Mouse (Mus musculus) stomach, embryonic 15.5 days (tissue): ENCODE results near the gene Fgfr4. TPM values are rescaled to one million over a fixed set of nuclear protein-coding genes. Genes with fewer than 3 reads are reported as not detected.

ENCODE experiments used
- ATAC-seq: fragments of 200-750 bp; cut with Nextera tagmentation; 2 replicates; pipeline ENCODE4 v1.8.0; 2017; ENCODE audit warnings: low read depth, moderate number of reproducible peaks, moderate TSS enrichment; ENCODE audit not compliant: insufficient read depth, low FRiP score
- H3K27ac ChIP-seq: fragments of 300-500 bp; sonication (generic); 2 replicates; pipeline ENCODE4 v1.5.1; 2015; ENCODE audit warnings: mild to moderate bottlenecking, inconsistent platforms
- H3K27me3 ChIP-seq: fragments of 300-500 bp; sonication (generic); replicated peaks from 2 replicates; pipeline ENCODE4 v1.6.1; 2015; ENCODE audit warnings: inconsistent platforms
- H3K36me3 ChIP-seq: fragments of 300-500 bp; sonication (generic); 2 replicates; pipeline ENCODE4 v1.6.1; 2015; ENCODE audit warnings: inconsistent platforms
- H3K4me1 ChIP-seq: fragments of 300-500 bp; sonication (generic); 2 replicates; pipeline ENCODE4 v1.6.1; 2015; ENCODE audit warnings: inconsistent platforms
- H3K4me2 ChIP-seq: fragments of 300-500 bp; sonication (generic); 2 replicates; pipeline ENCODE4 v1.6.1; 2015; ENCODE audit warnings: mild to moderate bottlenecking, inconsistent platforms
- H3K4me3 ChIP-seq: fragments of 300-500 bp; sonication (generic); replicated peaks from 2 replicates; pipeline ENCODE4 v1.5.1; 2015; ENCODE audit warnings: inconsistent platforms
- H3K9ac ChIP-seq: fragments of 300-500 bp; sonication (generic); 2 replicates; pipeline ENCODE4 v1.6.1; 2015; ENCODE audit warnings: inconsistent platforms
- H3K9me3 ChIP-seq: fragments of 300-500 bp; sonication (generic); 2 replicates; pipeline ENCODE4 v1.6.1; 2016; ENCODE audit warnings: inconsistent platforms
- WGBS: fragments of 180-500 bp; shearing (Covaris S2); methylation state at CpG from one replicate; pipeline ENCODE4 v1.1.7; 2015; 5-methylcytosine and 5-hydroxymethylcytosine counted together
- polyA plus RNA-seq: library from polyadenylated mRNA; unstranded; fragments of >200 nt; fragmentation: Nextera tagmentation; extraction: Ambion mirVana; gene quantifications from 2 replicates; pipeline ENCODE4 v1.2.1, GENCODE M21; 2015

Fgfr4 gene
- polyA plus RNA-seq, 1 experiment from 2014 or later: 7.6 TPM

GRCm38 (mm10) chr13:55212361-55213137 lies 60.1 kb downstream of the Fgfr4 start:
- peak overlapping the region; percentile 81 for H3K4me2 ChIP-seq
- H3K27ac ChIP-seq: peak overlapping the region; percentile 99
- no peaks in the 10 kb centered on the region for H3K9me3 ChIP-seq
- peak overlapping the region; percentile 76 for H3K4me3 ChIP-seq
- peaks cover 29% of the 10 kb centered on the region for H3K4me1 ChIP-seq
- peaks cover 4% of the 10 kb centered on the region; the same call in 1 of the 2 replicates for H3K36me3 ChIP-seq
- peak overlapping the region; percentile 87 for H3K9ac ChIP-seq
- no peak for ATAC-seq
- WGBS: under 1% methylated on average over 55 of the region's 58 CpGs
- no peaks in the 10 kb centered on the region for H3K27me3 ChIP-seq

GRCm38 (mm10) chr13:55213138-55213806 lies 60.8 kb downstream of the Fgfr4 start:
- Histone ChIP-seq H3K4me1 (peaks cover 29% of the 10 kb centered on the region), H3K27ac (peak overlapping the region; percentile 99), H3K4me2 (peak overlapping the region; percentile 81), H3K27me3 (no peaks in the 10 kb centered on the region), H3K9me3 (no peaks in the 10 kb centered on the region), H3K9ac (peak overlapping the region; percentile 87), H3K4me3 (peak overlapping the region; percentile 76), H3K36me3 (peaks cover 4% of the 10 kb centered on the region)
- WGBS: 51% methylated on average over 10 of the region's 10 CpGs
- ATAC-seq: no peak

Other genes starting within 250 kb of the Fgfr4 start
- 4.0 TPM in 2 replicates for gene Unc5a, start 203.2 kb upstream of the Fgfr4 start, polyA plus RNA-seq
- gene Hk3, start 131.3 kb upstream of the Fgfr4 start, polyA plus RNA-seq: 2.0 and 2.2 TPM in 2 replicates
- gene Uimc1, start 52.3 kb upstream of the Fgfr4 start, polyA plus RNA-seq: 21.4 and 29.4 TPM in 2 replicates
- 13.8 and 17.6 TPM in 2 replicates for gene Zfp346, start 47.3 kb upstream of the Fgfr4 start, polyA plus RNA-seq
- not detected in 2 replicates for gene Gm17617, start 19.1 kb upstream of the Fgfr4 start, polyA plus RNA-seq
- gene Nsd1, start 57.1 kb downstream of the Fgfr4 start, polyA plus RNA-seq: 57.0 and 61.1 TPM in 2 replicates
- 447 and 473 TPM in 2 replicates for gene Prelid1, start 167.9 kb downstream of the Fgfr4 start, polyA plus RNA-seq
- gene Rab24, start 169.3 kb downstream of the Fgfr4 start, polyA plus RNA-seq: 89.8 and 93.2 TPM in 2 replicates
- 29.2 and 32.1 TPM in 2 replicates for gene Mxd3, start 177.2 kb downstream of the Fgfr4 start, polyA plus RNA-seq
- gene Lman2, start 210.1 kb downstream of the Fgfr4 start, polyA plus RNA-seq: 114 and 127 TPM in 2 replicates
- gene Rgs14, start 217.1 kb downstream of the Fgfr4 start, polyA plus RNA-seq: 1.3 and 1.5 TPM in 2 replicates
- 0.06 and 0.17 TPM in 2 replicates for gene Slc34a1, start 245.5 kb downstream of the Fgfr4 start, polyA plus RNA-seq